Mouse (Mus musculus) CD4-positive, CD25-positive, alpha-beta regulatory T cell, adult 4 months (primary cell): ENCODE results near the gene Mex3b. TPM values are rescaled to one million over a fixed set of nuclear protein-coding genes. Genes with fewer than 3 reads are reported as not detected.

Source experiments
- ATAC-seq: one replicate; pipeline ENCODE4 v1.8.0; 2017
- polyA plus RNA-seq, 2 experiments: library from polyadenylated mRNA; unstranded; fragments of 100-300 nt; shearing (Covaris generic); gene quantifications; one replicate each; pipeline ENCODE4 v1.2.1; 2017

Mex3b gene
- polyA plus RNA-seq, 2 experiments from 2014 or later: 1.8 to 2.9 TPM

GRCm38 (mm10) chr7:82866486-82867270 lies 455 bp upstream of the Mex3b start:
- peak; percentile 72 for ATAC-seq

- ATAC-seq: no peak
Measured at GRCm38 (mm10) chr7:82868309-82869230, 1.4 kb downstream of the Mex3b start.

GRCm38 (mm10) chr7:82869231-82870147 lies 2.4 kb downstream of the Mex3b start:
- ATAC-seq: no peak

GRCm38 (mm10) chr7:82870148-82870513 lies 3.0 kb downstream of the Mex3b start:
- no peak for ATAC-seq

GRCm38 (mm10) chr7:82876551-82876950 lies 9.4 kb downstream of the Mex3b start:
- no peak for ATAC-seq

- no peak for ATAC-seq
Measured at GRCm38 (mm10) chr7:82880016-82880415, 12.9 kb downstream of the Mex3b start.

GRCm38 (mm10) chr7:82880700-82881099 lies 13.6 kb downstream of the Mex3b start:
- ATAC-seq: no peak

GRCm38 (mm10) chr7:82890317-82890850 lies 23.3 kb downstream of the Mex3b start:
- ATAC-seq: no peak

- ATAC-seq: no peak
Measured at GRCm38 (mm10) chr7:82890875-82891515, 23.9 kb downstream of the Mex3b start.

- no peak for ATAC-seq
Measured at GRCm38 (mm10) chr7:82894366-82894765, 27.2 kb downstream of the Mex3b start.

- no peak for ATAC-seq
Measured at GRCm38 (mm10) chr7:82895606-82896005, 28.5 kb downstream of the Mex3b start.

- ATAC-seq: no peak
Measured at GRCm38 (mm10) chr7:82896750-82897149, 29.6 kb downstream of the Mex3b start.

- no peak for ATAC-seq
Measured at GRCm38 (mm10) chr7:82899459-82900297, 32.5 kb downstream of the Mex3b start.

- ATAC-seq: no peak
Measured at GRCm38 (mm10) chr7:82903006-82903405, 35.9 kb downstream of the Mex3b start.

- no peak for ATAC-seq
Measured at GRCm38 (mm10) chr7:82905527-82905926, 38.4 kb downstream of the Mex3b start.

- ATAC-seq: no peak
Measured at GRCm38 (mm10) chr7:82907081-82907480, 39.9 kb downstream of the Mex3b start.

- peak; percentile 61 for ATAC-seq
Measured at GRCm38 (mm10) chr7:82910536-82911384, 43.6 kb downstream of the Mex3b start.

GRCm38 (mm10) chr7:82911501-82911900 lies 44.4 kb downstream of the Mex3b start:
- ATAC-seq: no peak

- no peak for ATAC-seq
Measured at GRCm38 (mm10) chr7:82914297-82914696, 47.2 kb downstream of the Mex3b start.
